Mouse (Mus musculus): ENCODE data around the gene Slpi.

Gene Slpi

DNA sequence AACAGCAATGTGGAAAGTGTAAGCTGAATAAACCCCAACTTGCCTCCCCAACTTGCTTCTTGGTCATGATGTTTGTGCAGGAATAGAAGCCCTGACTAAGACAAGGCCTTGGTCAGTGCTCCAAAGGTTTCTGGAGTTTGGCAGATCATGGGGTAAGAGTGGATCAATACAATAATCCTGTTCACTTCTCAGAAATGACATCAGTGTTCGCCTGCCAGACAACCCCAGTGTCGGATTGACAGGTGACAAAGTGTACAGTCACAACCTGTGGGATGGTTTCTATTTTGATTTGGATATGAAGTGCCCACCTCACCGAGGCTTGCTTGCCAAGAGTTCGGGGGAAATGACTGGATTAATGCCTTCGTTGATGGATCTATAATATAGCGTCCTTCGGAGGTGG, 32.4 kb upstream of the Slpi start:
- no peak for DNase-seq (ENCODE audit: low read depth in 1 of 2, low spot score in 2 of 2)

DNA sequence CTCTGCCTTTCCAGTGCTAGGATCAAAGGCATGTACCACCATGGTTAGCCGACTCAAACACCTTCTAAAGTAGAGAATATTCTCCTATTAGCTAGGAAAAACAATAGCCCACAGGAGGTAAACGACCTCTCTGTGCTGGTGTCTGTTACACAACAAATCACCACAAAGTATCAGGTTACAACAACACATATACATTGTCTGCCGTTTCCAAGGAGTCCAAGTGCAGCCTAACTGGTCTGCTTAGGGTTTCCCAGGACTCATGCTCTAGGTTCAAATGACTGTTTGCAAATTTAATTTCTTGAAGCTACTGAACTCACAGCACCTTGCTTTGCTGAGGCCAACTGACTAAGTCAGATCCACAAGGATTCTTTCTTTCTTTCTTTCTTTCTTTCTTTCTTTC, 30.6 kb upstream of the Slpi start:
- DNase-seq (ENCODE audit: low read depth in 1 of 2, low spot score in 2 of 2) = no peak

DNA sequence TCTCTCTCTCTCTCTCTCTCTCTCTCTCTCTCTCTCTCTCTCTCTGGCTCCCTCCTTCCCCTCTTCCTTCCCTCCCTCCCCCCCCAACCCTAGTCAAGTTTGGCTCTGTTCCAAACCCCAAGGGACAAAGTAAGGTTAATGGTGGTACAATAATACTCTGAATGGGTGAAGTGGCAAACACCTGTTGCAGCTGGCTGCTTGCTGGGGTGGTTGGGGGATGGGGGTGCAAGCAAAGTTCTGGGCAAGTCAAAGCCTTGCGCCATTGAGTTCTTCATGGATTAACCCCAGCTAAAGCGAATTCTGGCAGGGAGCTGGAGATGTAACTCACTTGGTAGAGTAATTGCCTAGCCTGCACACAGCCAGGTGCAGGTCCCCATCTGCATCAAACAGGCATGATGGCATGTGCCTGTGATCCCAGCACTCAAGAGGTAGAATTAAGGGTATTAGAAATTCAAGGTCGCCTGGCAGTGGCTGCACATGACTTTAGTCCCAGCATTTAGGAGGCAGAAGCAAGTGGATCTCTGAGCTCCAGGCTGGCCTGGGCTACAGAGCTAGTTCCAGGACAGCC, 29.5 kb upstream of the Slpi start:
- no peak for DNase-seq (ENCODE audit: low read depth in 1 of 2, low spot score in 2 of 2)

DNA sequence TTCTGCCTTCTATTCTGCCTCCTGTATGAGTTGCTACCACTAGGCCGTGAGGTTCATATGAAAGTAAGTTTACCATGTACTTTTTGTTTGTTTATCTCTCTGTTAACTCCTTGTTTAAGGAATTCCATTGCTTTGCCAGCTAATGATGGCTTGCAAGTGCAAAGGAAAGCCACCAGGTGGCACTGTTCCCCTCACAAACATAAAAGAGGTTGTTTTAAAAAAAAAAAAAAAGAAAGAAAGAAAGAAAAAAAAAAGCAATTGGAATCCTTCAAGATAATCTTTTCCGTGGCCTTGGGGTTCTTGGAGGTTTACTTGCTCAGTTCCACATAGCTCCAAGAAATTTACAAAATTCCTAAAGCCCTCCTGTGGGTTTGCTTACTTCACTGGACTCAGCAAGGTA, 28.3 kb upstream of the Slpi start:
- DNase-seq (ENCODE audit: low read depth in 1 of 2, low spot score in 2 of 2) = no peak

DNA sequence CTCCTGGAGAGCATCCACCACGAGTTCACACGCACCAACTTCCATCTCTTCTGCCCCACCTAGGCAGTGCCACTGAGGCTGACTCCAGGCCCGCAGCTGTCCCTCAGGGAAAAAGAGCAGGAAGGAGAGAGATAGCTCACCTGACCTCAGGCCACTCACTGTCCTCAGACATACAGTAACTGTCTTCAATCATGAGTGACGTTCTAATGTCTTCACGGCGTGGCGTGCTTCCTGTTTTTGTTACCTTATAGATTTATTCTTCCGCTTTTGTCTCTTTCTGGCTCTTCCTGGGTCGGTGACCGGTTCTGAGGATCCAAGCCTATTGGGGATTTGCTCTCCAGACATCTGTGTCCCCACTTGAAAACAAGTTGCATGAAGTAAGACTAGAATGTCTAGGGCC, 25.7 kb upstream of the Slpi start:
- no peak for DNase-seq (ENCODE audit: low read depth in 1 of 2, low spot score in 2 of 2)

DNA sequence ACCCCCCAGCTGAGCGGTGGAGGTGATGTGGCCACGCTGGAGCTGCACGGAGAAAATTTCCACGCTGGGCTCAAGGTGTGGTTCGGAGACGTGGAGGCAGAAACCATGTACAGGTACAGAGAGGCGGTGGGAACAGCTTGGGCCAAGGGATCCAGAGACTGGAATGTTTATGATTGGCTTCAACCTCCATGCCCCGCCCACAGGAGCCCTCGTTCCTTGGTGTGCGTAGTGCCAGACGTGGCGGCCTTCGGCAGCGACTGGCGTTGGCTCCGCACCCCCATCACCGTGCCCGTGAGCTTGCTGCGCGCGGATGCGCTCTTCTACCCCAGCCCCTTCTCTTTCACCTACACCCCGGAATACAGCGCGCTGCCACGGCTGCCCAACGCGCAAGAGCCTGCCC, 25.3 kb upstream of the Slpi start:
- no peak for DNase-seq (ENCODE audit: low read depth in 1 of 2, low spot score in 2 of 2)

DNA sequence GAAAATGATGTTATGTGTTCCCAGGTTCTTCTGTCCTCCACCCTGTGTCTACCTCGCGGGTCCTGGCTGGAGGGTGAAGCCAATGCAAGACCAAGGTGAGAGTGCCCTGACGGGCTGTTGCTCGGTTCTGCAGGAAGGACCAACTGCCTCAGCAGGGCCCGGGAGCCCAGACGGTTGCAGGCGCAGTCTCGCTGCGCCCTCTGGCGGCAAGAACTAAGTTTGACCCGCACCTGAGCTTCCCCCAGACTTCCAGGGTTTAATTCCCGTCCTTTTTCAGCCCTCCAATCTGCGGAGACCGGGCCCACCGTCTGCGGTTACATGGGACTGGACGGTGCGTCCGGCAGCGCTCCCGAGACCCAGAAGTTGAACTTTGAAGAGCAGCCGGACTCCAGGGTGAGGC, 18.8 kb upstream of the Slpi start:
- DNase-seq (ENCODE audit: low read depth in 1 of 2, low spot score in 2 of 2) = peak in 1 of 2 experiments; percentile 18

DNA sequence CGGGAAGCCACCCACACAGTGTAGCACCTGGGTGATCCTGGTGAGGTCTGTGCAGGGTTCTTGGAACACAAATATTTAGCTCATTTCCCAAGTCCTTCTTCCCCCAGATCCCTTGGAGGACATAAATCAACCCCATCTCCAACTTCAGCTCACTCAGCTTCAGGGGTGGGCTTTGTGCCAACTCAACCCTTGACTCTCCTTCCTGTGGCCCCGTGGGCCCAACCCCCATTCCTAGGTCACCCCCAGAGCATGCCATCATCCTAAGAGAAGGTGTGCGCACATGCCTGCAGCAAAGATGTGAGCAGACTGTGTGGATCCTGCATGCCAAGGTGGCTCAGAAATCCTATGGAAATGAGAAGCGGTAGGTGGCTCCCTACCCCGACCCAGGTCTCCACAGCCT, 16.6 kb upstream of the Slpi start:
- no peak for DNase-seq (ENCODE audit: low read depth in 1 of 2, low spot score in 2 of 2)

DNA sequence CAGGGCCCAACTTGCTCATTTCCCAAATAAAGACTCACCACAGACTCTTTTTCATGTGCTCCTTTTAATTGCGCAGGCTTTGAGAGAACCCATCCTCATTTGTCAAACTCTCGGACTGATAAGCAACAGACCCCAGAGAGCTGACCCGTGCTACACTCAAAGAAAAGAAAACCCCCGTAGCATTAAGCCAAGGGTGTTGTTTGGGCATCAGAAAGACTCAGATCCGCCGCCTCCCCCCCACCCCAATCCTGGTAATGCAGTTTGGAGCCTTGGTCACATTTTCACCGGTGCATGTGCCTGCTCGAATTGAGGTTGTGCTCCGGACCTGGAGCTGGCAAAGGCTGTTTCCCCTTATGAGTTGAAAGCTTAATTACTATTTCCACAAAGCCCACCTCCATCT, 16.2 kb upstream of the Slpi start, which contains the start of gene Matn4:
Gene Matn4 (minus strand): TSS at position 101 of the 400 bp plus-strand sequence.
- no peak for DNase-seq (ENCODE audit: low read depth in 1 of 2, low spot score in 2 of 2)

DNA sequence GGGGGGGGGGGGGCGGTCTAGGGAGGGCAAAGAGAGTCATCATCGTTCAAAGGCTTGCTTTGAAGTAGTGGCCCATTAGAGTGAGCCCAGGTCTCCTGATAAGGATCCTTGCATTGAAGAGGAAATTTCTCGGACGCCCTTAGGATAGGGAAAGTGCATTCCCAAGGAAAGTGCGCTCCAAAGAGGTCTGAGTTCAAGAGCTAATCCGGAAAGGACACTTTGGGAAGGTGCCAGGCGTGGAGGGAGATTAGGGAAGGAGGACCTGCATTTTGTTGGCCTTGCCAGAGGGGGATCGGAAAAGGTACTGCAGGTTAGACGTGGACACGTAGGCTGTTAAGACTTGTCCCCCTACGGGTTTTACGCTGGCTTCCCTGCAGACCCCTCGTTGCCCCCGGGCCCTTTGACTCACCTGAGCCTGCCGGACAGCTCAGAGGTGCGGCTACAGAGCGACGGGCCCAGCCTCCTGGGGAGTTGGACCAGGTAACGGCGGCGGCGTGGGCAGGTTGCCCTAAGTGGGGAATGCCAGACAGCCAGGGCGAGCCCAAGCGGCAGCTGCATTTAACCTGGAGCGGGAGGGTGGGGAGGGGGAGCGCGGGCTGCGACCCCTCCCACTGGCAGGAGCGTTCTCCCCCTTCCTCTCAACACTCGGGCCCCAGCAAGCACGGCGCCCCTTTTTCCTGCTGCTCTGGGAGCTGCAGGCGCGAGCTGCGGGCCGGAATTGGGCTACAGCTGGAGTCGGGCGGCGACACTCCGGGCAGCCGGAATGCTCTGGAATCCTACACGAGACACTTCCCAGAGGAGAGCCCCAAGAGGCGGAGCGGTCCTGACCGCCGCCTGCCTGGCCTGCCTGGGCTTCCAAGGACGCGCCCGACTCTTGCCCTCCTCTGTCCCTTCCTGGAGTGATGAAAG, 15.4 kb upstream of the Slpi start:
- DNase-seq (ENCODE audit: low read depth in 1 of 2, low spot score in 2 of 2) = no peak

DNA sequence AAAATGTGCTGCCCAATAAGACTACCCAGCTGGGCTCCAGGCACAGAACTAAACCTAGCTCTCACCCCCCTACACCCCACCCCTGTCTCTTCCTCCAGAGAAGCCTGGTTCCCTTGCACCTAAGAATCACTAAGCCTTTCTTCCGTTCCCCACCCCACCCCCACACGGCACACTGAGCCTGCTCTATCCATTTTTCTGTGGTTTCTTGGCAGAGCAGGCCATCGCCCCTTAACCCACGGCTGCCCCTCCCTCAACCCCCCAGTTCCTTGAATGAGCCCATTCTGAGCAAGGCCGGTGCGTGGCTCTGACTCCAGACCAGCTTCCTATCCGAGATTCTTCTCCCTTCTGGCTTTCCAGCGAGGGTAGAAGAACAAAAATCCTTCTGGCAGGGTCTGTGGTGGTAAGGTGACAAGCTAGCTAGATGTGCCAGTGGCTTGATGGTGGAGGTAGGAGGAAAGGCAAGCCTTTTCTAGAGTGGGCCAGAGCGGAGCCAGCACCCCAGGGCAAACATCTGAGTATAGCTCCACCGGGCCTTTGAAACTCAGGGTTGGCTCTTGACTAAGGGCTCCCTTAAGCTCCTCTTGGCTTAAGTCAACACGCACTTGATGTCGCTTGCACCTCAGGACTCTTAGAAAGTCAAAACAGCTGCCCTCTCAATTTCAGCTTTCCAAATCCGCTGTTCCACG, 14.6 kb upstream of the Slpi start:
- DNase-seq (ENCODE audit: low read depth in 1 of 2, low spot score in 2 of 2) = no peak

DNA sequence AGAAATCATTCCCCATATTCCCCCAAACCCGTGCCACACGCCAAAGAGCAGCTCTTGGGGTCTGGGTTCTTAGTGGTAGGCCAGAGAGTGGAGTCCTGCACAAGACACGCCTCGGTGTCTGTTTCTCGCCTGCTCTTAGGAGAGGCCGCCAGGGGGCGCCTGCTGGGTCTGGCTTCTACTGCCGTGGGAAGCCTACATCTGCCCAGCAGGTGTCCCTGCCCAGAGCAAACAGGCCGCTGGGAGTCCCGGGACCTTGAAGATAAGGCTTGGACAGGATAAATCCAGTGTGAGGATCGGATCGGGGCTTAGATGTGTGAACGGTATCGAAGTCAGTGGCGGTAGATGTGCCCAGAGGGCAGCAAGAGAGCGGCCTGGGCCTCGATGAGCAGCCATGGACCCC, 14.0 kb upstream of the Slpi start, which contains the start of gene Rbpjl:
Gene Rbpjl (plus strand): TSS at position 236 of the 400 bp plus-strand sequence.
- peak in 1 of 2 experiments; percentile 34 for DNase-seq (ENCODE audit: low read depth in 1 of 2, low spot score in 2 of 2)

DNA sequence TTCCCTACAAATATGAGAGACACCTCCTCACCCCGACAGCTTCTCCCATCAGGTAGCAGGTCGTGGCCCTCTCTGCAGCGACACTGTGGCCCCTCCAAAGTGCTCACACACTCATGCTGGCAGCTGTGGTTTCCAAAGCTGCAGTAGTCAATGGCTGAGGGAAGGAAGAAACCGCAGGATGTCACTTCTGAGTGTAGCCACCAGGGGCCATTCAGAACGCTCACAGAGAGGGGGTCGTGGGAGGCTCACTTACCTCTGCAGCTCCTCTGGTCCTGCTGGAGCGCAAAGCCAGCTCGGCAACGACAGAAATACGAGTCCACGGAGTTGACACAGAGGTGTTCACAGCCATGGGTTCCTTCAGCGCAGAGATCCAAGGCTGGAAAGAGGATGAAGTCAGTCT, 8.0 kb upstream of the Slpi start:
- no peak for DNase-seq (ENCODE audit: low read depth in 1 of 2, low spot score in 2 of 2)

DNA sequence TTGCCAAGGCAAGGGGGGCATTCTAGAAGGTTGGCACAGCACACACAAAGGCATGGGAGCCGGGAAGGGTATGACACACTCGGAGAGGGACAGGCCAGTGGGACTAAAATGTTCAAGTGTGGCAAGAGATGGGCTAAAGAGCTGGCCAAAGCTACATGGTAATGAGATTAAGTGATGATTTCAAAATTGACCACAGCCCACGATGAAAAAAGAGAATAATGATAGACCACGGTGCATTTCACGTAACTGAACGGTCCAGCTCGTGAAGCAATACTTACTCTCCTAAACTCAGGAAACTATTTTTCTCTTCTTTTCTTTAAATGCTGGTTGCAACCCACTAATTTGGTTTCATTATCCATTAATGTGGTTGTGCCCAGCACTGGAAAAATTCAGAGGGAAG, 7.2 kb upstream of the Slpi start:
- no peak for DNase-seq (ENCODE audit: low read depth in 1 of 2, low spot score in 2 of 2)

DNA sequence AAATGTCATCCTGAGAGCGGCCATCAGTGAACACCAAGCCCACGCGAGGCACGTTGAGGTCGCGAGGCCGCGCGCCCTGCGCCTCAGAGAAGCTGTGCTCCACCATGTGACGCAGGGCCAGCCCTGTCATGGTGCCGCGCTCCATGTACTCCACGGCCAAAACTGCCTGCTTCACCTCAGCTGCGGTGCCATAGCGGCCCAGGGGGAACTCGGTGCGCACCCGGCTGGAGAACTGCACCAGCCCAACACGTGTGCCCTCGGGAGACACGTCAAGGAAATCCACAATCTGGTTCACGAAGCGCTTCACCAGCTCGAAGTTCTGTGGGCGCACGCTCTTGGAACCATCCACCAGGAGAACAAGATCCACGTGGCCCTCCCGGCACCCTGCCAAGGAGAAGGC, 4.2 kb upstream of the Slpi start:
- no peak for DNase-seq (ENCODE audit: low read depth in 1 of 2, low spot score in 2 of 2)

DNA sequence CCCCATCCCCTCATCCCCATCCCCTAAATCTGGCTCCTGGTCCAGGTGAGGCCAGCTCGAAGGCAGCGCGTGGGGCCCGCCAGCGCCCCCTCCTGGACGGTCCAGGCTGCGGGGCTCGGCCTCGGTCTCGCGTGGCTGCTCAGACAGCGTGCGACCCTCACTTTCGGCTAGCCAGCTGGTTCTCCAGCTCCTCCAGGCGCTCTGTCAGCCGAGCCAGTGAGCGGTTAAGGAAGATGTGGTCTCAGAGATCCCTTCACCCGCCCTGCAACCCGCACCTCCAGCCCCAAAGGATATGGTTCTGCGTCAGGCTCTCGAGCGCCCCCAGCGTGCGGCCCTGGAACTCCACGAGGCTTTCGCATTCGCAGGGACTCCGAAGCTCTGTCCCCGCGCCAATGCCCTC, 604 bp upstream of the Slpi start:
- DNase-seq (ENCODE audit: low read depth in 1 of 2, low spot score in 2 of 2) = peak; percentile 42 to 78

DNA sequence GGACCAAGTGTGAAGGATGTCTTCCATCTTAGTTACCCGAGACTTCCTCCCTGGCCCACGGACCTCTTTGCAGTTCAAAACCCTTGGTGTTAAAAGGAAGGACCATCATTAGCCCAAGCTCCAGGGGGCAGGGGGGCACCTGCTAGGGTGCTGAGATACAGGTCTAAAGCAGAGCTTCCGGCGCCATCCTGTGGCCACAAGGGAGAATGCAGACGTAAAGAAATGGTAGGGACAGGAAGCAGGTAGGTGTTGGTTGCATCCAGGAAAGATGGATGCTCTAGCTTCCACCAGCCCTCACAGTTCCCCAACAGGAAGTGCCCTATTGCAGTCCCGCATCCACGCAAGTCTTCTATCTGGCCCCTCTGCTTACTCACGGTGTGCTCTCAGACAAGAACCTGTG, 1.9 kb downstream of the Slpi start:
- DNase-seq (ENCODE audit: low read depth in 1 of 2, low spot score in 2 of 2) = peak in 1 of 2 experiments; percentile 21

DNA sequence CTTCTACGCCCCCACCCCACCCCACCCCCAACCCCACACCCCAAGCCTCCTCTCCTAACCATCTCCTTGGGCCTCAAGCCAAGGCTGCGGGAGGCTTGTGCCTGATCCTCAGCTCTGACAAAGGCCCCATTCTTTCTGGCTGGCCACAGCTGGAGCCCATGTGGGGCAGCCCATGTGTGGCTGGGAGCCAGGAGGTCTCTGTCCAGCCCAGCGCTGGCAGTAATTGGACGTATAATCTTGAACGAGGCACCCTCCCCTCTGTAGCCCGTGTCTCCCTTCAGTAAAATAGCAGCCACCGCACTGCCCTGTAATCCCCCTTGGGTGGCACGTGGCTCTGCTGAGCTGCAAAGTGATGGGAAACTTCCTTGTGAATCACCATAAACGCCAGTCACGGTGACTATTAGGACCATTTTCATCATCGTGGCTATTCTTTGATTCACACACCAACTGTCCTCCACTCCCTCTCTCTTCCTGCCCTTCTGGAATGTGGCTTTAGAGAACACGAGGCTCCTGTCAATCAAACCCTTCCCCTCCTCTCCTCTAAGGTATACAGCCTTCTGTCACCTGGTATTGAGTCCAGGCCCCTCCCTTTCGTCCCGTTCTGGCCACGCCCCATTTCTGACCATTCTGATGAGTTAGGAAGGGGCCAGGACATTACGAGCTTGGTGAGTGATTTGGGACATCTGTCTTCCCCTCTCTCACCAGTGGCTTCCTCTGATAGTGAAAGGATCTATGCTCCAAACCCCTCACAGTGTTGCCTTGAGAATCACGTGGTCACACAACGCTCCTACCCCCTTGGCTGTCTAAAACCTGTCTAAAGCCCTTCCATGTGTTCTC, 2.8 kb downstream of the Slpi start:
- no peak for DNase-seq (ENCODE audit: low read depth in 1 of 2, low spot score in 2 of 2)

DNA sequence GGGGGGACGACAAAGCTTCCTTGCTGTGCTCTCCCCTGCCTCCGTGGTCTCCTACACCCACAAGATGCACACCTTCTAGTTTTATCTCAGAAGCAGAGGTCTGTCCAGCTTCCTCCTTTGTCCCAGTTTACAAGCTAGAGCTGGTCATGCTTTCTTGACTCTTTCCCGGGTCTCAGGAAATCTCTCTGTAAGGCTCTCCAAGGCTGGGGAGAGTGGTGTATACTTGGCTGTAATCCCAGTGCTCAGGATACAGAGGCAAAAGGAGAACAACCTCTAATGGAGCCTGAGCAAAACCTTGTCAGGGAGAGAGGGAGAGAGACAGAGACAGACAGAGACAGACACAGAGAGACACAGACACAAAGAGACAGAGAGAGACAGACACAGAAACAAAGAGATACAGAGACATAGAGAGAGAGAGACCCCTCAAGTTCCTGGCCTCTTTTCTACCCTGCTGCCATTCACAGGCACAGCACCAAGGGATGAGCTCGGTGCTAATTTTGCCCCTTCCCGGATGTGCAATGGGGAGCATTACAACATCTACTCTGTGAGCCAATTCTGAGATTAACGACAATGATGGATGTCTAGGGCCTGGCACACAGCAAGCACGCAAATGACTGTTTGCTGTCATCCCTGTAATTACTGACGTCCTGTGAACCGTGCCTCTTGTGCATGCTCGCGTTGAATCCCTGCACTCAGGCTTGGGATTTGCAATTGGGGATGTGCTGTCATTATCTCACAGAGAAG, 5.1 kb downstream of the Slpi start:
- no peak for DNase-seq (ENCODE audit: low read depth in 1 of 2, low spot score in 2 of 2)

DNA sequence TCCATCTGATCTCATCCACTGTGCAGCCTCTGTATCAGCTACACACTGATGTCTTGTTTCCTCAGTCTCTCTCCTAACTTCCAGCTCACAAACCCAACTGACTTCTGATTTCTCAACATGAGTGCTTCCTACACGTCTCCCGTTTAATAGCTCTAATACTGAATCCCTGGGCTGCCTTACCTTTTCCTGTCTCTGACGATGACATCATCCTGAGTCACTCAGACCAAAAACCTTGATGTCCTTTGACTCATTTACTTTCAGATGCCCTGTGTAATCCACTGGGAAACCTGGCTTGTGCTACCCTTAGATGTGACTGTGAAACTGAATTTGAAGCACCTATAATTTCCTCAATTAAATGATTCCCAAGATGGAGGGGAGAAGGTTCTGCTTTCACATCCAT, 5.9 kb downstream of the Slpi start:
- DNase-seq (ENCODE audit: low read depth in 1 of 2, low spot score in 2 of 2) = no peak

DNA sequence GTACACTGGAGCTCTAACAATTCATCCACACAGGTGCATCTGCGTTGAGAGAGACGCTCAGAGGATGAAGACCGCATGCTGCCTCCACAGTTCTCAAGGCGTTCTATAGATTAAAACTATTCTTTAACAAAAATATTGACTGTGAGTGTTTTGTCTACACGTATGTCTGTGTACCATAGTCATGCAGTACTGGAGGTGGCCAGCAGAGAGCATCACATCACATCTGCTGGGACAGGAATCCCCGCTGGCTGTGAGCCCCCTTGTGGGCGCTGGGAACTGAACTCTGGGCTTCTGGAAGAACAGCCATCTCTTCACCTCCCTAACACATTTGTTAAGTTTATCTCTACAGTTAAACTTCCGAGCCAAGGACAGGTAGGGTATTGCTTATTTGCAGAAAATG, 7.2 kb downstream of the Slpi start:
- DNase-seq (ENCODE audit: low read depth in 1 of 2, low spot score in 2 of 2) = no peak

All from monocyte, adult 2 months (primary cell).